Mouse (Mus musculus): Measurements from ENCODE around the gene Arap2.

- TF ChIP-seq CTCF (IDR thresholded peaks at IDR 0.05; ENCODE audit: low read depth, low read length) (no peak), POLR2A (IDR thresholded peaks at IDR 0.05; ENCODE audit: borderline replicate concordance, low read depth, low read length) (no peak)
These were observed 112.0 kb downstream of the Arap2 start for GRCm38 (mm10) chr5:62653924-62654323.
